Mouse (Mus musculus) megakaryocyte-erythroid progenitor cell, adult 5-6 weeks (primary cell): Measurements from ENCODE around the gene Mrpl22. TPM values are rescaled to one million over a fixed set of nuclear protein-coding genes. Genes with fewer than 3 reads are reported as not detected.
A peak's percentile ranks its signal among the peaks of the same experiment; 100 is the strongest.

Experiments
- ATAC-seq: replicated peaks from 2 replicates; pipeline ENCODE4 v1.8.0; 2016; ENCODE audit warnings: mild to moderate bottlenecking, inconsistent platforms; ENCODE audit not compliant: severe bottlenecking, poor library complexity, low FRiP score, low TSS enrichment
- total RNA-seq, 2 experiments: library from RNA; stranded (forward) in 1 of 2; stranded (reverse) in 1 of 2; fragments of 200-1000, 215-1000 nt in 1 of 2; fragments of >200 nt in 1 of 2; fragmentation: Nextera tagmentation in 1 of 2; gene quantifications; 2 replicates each; pipeline ENCODE4 v1.2.3; 2014 to 2017

The Mrpl22 gene
- total RNA-seq (2014; fragmentation: Nextera tagmentation) (75.6 and 84.9 TPM in 2 replicates), total RNA-seq (2017) (49.6 and 76.6 TPM in 2 replicates)

GRCm38 (mm10) chr11:58171459-58172091, at the start of gene Mrpl22:
Gene Mrpl22 (plus strand): TSS chr11:58171661.
- ATAC-seq: peak; percentile 77

DNA sequence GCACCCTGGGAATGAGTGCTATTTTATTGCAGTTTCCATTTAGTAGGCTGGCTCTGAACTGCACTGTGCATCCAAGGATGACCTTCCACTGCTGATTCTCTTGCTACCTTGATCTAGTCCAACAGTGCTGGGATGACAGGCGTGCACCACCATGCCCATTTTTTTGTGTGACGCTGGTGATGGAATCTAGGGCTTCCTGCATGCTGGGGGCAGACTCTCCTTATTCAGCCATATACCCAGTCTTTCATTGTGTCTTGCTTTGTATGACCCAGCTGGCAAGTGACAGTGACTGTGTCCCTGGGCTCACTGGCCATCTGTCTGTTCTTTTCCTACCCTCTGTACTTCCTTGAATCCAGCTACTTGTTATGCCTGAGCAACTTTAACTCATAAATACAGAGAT, 47.8 kb upstream of the Mrpl22 start:
- no peak for ATAC-seq

GRCm38 (mm10) chr11:58125021-58125420, 46.4 kb upstream of the Mrpl22 start:
- ATAC-seq: no peak

GRCm38 (mm10) chr11:58126397-58127160, 44.9 kb upstream of the Mrpl22 start:
- ATAC-seq: peak; percentile 56

DNA sequence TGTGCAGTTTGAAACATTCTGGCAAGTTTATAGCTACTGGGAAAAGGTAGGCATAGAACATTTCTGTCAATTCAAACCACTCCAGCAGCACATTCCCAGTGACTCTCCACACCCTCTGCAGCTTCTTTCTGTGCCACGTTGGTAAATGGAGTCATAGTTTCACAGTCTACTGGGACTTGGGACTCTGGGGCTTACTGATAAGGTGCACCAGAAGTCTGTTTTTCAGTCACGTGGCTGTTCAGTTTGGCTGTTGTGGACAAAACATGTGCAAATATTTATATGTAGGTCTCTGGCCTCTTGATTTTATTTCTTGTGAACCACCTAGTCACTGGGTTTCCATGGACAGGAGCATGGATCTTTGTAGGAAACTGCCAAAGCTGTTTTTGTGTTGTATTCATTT, 43.9 kb upstream of the Mrpl22 start:
- peak; percentile 90 for ATAC-seq

GRCm38 (mm10) chr11:58129302-58129843, 42.1 kb upstream of the Mrpl22 start:
- no peak for ATAC-seq

GRCm38 (mm10) chr11:58132026-58132425, 39.4 kb upstream of the Mrpl22 start:
- ATAC-seq: no peak

DNA sequence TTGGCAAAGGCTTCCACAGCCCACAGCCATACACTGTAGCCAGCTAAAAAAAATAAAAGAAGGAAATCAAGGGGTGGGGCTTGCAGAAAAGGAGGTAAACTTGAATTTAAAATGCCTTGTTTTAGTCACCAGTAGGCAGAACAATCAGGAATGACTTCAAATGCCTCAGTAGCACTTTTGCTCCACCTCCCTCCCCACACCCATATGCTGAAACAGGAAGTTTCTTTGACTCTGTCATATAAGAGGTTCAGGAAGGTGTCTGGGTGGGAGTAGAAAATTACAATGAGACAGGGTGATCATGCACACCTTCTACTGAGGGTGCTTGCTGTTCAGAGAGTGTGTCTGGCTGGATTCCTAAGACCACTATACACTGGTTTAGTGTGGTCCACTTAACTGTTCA, 36.6 kb upstream of the Mrpl22 start:
- no peak for ATAC-seq

- no peak for ATAC-seq
These were observed 36.2 kb upstream of the Mrpl22 start for GRCm38 (mm10) chr11:58135296-58135695.

DNA sequence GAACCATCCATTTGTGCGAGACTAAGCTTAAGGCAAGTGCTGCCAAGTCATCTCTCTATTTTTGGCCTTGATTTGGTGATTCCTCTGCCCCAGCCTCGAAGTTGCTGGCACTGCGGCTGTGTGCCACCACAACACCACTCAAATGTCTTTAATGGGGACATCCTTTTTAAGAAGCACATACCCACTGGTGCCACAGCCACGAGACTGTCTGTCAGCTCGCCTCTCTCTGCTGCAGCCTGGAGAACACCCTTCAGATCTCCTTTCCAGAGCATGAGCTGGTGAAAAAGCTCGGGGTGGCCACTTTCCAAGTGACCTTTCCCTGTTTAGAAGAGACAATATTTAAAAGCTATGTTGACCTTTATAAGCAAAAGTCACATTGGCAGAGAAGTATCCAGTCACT, 34.8 kb upstream of the Mrpl22 start:
- no peak for ATAC-seq

DNA sequence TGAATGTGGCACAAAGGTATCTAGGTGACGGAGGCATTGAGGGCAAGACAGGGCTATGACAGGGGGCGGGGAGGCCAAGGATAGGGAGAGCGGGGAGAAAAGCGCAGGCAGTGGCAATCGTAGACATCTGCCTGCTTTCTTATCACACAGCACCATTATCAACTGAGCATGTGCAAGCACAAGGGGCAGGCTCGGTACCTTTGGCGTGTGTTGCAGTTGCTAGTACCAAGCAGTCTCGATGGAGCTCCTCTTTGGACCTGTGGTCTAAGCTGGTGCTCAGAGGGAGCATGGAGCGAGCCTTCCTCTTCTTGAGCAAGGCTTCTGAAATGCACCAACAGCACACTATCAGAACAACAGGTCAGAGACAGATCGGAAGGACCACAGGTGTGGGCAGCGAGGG, 32.6 kb upstream of the Mrpl22 start:
- no peak for ATAC-seq

DNA sequence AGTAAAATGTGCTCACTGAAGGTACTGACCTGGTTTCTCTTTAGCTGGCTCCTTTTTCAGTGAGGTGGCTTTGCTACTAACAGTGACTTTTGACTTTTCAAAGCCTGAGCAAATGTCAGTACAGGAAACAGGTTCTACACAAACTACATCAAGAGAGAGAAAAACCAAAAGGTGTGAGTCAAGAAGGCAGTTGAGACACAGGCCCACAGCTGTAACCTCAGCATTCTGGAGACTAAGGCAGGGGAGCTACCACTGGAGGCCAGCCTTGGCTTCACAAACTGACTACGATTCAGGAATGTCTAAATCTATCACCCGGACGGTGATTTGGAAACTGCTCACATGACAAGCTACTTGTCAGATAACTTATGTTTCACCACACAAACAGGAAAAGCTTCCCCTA, 32.0 kb upstream of the Mrpl22 start:
- no peak for ATAC-seq

DNA sequence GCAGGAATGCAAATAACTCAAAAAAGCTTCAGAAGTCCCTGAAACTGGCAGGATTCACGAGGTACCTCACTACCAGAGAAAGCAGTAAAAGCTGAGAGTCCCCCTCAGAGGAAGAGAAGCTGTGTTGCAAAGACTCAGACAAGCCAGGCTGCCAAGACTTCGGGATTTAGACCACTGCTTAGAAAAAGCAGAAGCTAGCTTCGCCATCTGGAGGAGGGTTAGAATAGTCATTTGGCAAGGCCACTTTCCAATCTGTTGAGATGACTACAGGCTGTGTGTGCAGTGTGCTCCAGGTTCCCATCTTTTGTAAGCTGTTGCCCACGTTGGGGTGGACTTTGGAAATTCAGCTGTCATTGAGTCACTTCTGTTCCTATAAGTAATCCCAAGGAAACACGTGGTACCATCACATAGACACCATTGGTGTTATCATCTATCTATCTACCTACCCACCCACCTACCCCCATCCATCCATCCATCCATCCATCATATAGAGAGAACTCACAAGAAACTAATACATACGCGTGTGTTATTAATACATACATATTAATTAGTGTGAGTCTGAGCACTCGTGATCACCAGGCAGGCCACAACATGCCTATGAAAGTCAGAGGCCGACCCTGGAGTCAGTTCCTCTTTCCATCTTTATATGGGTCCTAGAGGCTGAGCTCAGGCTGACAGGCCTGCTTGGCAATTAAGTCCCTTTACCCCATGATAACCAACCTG, 27.6 kb upstream of the Mrpl22 start:
- ATAC-seq: no peak

GRCm38 (mm10) chr11:58146241-58146640, 25.2 kb upstream of the Mrpl22 start:
- peak; percentile 81 for ATAC-seq

DNA sequence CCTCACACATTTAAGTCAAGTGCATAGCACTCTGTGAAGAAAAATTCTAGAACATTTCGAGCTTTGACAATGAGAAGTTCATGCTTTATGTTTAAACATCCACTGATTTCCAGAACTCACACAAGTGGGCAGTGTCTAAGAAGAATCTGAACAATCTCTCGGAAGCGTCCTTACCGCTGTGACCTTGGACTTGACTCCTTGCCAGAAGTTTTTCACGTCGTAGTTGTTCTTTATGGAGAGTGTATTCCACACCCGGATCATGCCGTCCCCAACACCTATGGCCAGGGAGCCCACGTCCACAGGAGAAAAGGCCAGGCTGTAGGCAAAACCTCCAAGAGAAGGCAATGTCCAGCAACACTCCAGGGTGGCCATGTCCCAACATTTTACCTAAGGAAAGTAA, 16.0 kb upstream of the Mrpl22 start:
- no peak for ATAC-seq

- ATAC-seq: peak; percentile 78
These were observed 14.6 kb upstream of the Mrpl22 start for GRCm38 (mm10) chr11:58156871-58157270.

- ATAC-seq: no peak
These were observed 6.4 kb upstream of the Mrpl22 start for GRCm38 (mm10) chr11:58165072-58165471.

- no peak for ATAC-seq
These were observed 3.7 kb upstream of the Mrpl22 start for GRCm38 (mm10) chr11:58167822-58168166.

DNA sequence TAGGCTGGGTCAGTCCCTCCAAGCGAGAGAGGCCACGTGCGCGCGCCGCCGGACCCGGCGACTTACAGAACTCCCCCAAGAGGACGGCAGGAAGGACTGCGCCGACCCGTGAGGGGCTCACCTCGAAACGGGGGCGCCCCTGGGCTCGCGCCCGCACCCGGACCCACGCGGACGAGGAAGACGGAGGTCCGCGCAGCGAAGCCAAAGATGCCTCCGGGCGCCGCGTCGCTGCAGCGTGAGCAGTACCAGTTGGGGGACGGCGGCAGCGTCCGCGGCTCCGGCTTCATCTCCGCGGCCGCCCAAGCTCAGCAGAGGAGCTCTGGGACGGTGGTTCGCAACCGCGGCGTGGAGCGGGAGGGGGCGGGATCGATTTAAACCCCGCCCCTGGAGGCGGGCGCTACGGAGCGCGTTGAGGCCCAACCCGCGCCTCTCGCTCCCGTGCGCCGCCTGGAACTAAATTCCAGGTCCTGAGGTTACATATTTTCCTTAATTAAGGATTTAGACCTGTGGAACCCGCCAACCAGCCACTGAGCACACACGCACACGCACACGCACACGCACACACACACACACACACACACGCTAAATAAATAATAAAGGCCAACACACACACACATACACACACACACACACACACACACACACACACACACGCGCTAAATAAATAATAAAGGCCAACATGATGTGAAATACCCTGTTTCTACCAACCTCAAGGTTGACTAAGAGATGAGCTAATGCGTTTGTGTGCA, 3.1 kb upstream of the Mrpl22 start, which contains the start of gene Gemin5:
TSS of gene Gemin5 (minus strand) at position 373 of the 749 bp plus-strand sequence.
- ATAC-seq: peak; percentile 76
